Mouse (Mus musculus) urinary bladder, postnatal 36 days (tissue): ENCODE results near the gene Asap2.
A peak's percentile ranks its signal among the peaks of the same experiment; 100 is the strongest.
"Not testable (repeated sequence)": the region's sequence is repeated elsewhere in the genome, so short reads cannot be mapped to it uniquely, and the experiment has no call there.

ENCODE experiments used
- DNase-seq, 2 experiments: peaks; one replicate each; pipeline ENCODE4 v3.0.0; 2022; ENCODE audit warnings: low spot score in 2 of 2, mixed read lengths in 1 of 2

Asap2 gene

GRCm38 (mm10) chr12:20990132-20990531 lies at the start of gene Asap2:
Gene Asap2 (plus strand): TSS chr12:20990459.
- peak; percentile 22 to 47 for DNase-seq

- not testable (repeated sequence) for DNase-seq
Measured at GRCm38 (mm10) chr12:20947051-20947997, 42.9 kb upstream of the Asap2 start.

DNA sequence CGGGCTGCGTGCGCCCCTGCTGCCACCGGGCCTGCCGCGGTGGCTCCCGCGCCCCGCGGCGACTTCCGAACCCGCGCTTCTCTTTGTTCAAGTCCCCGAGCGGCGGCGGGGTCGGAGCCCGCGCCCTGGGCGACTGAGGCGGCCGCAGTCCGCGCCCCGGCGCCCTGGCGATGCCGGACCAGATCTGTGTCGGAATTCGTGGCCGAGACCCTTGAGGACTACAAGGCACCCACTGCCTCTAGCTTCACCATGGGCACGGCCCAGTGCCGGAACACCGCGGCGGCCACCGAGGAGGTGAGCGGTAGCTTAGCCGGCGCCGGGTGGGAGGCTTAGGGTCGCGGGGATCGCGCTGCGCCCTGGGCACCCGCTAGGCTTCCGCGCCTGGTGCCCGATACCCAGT lies 320 bp downstream of the Asap2 start:
- DNase-seq: peak in 1 of 2 experiments; percentile 0

DNA sequence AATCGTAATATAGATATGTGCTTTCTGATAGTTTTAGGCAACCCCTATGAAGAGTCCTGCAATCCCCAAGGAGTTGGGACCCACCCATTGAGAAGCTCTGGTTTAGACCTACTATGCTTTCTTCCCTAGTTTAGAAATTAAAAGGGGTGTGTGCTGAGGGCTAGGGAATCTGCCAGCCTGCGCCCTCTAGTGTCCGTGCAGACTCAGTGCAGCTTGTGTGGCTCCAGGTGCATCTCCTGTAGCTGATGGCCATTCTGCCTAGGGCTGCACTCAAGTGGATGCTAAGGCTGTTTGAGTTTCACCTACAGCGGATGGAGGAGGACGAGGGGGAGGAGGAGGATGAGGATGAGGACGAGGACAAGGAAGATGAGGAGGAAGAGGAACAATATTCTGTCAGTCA lies 40.6 kb downstream of the Asap2 start:
- DNase-seq: not testable (repeated sequence)

DNA sequence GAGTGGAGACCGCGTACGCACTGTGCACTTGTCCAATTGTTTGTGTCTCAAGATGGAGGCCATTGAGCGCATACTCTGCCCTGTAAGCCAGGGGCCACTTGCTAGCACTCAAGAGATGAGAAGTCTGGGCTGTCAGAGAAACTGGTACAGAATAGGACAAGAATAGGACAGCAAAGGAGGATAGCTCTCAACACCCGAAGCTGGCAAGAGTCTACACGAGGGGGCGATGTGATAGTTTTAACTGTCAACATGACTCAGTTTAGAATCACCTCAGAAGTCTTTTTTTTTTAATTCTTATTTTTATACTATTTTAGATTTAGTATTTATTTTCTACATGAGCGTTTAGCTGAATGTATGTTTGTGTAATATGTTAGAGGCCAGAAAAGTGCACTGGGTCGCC lies 56.5 kb downstream of the Asap2 start:
- DNase-seq: not testable (repeated sequence)

DNA sequence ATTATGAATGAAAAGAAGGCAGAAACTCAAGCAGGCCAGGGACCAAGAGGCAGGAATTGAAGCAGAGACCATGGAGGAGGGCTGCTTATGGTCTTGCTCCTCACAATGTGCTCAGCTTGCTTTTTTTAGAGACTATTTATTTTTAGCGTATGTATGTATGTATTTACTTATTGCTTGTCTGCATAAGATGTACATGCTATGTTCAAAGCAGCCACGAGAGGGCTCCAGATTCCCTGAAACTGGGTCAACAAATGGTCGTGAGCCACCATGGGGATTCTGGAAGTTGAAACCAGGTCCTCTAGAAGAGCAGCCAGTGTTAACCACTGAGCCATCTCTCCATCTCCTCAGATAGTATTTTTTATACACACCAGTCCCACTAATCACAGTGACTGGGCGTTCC lies 85.5 kb downstream of the Asap2 start:
- DNase-seq: peak; percentile 70 to 78

DNA sequence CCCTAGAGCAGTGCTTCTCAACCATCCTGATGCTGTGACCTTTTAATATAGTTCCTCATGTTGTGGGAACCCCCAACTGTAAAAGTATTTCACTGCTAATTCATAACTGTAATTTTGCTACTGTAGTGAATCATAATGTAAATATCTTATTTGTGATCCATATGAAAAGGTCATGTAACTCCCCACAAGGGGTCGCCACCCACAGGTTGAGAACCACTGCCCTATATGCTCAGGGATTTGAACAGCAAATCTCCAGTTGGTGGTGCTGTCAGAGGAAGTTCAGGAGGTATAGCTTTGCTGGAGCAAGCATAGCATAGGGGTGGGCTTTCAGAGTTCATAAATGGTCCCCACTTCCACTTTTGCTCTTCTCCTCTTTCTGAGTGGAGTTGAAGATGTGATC lies 99.9 kb downstream of the Asap2 start:
- not testable (repeated sequence) for DNase-seq

DNA sequence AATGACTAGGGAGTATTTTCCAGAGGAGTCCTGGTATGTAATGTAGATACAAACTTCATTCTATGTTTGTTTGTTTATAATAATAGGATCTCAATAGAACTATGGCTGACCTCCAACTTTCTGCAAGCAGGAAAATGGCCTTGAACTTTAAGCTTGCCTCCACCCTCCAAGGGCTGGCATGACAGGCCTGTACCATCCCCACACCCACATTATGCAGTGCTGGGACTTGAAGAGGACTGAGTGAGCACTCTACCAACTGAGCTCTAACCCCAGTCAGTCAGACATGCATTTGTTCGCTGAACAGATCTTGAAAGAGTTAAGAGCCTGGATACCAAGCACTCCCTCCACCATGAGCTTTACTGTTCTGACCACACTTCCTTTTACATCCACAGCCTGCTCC lies 102.2 kb downstream of the Asap2 start:
- DNase-seq: not testable (repeated sequence)

- peak in 1 of 2 experiments; percentile 19 for DNase-seq
Measured at GRCm38 (mm10) chr12:21097806-21098325, 107.6 kb downstream of the Asap2 start.

DNA sequence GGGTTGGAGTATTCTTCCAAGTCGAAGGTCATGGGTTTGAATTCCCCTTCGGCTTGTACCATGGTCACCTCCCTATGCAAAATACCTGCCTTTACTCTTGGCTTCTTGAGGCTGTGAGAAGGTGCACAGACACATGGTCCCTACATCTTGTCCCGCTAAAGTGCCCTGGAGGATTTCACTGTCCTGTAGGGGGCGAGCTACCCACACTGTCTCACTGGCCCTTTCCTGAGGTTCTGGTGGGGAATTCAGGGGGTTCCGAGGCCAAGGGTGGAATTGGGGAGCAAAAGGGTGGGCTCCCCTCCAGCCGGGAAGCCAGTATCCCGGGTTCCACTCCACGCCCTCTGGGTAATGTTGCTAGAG lies 120.8 kb downstream of the Asap2 start:
- DNase-seq: not testable (repeated sequence)

- DNase-seq: peak; percentile 75 to 85
Measured at GRCm38 (mm10) chr12:21111476-21112452, 121.5 kb downstream of the Asap2 start.

GRCm38 (mm10) chr12:21112453-21112857 lies 122.2 kb downstream of the Asap2 start:
- DNase-seq: peak; percentile 51 to 72

DNA sequence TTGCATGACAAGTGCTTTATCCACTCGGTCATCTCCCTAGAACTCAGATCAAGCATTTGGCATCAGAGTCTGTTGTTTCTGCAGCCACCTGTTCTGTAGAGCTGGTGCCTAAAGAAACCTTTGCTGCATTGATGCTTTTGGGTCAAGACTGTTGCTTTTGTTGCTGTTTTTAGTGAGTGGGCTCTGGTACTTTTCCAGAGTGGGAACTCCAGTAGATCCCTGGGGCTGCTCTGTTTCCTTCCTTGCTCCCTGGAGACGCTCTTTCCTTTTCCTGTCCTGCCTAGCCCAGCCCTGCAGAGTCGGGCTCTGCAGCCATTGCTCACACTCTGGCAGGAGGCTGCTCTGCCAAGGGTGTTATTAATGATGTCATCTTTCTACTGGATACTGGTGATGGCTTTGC lies 129.2 kb downstream of the Asap2 start:
- DNase-seq: no peak

DNA sequence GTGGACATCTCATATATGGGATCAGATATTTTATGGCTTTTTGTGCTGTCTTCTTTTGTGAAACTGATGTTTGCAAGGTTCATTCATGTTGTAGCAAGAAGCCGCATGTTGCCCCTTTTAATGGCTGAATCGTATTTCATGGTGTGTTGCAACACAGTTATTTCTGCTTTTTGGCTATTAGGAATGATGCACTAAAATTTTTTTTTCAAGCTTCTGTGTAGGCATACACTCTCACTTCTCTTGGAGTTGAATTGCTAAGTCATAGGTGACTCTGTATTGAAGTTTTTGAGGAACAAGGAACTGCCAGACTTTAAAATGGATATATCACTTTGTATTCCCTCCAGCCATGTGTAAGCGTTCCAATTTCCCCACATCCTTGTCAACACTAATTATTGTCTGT lies 132.6 kb downstream of the Asap2 start:
- no peak for DNase-seq

DNA sequence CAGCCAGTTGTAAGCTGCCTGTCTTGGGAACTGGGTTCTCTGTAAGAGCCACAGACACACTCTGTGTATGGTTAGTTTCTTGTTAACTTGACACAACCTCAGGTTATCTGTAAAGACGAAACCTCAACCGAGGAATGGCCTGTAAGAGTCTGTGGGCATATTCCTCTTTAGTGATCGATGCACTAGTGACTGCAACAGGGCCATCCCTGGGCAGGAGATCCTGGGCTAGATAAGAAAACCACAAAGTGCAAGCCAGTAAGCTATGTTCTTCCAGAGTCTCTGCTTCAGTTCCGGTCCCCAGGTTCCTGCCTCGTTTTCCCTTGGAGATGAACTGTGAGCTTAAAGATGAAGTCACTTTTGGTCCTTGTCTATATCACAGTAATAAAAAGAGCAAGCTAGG lies 133.4 kb downstream of the Asap2 start:
- no peak for DNase-seq

GRCm38 (mm10) chr12:21125675-21126470 lies 135.6 kb downstream of the Asap2 start:
- DNase-seq: no peak

DNA sequence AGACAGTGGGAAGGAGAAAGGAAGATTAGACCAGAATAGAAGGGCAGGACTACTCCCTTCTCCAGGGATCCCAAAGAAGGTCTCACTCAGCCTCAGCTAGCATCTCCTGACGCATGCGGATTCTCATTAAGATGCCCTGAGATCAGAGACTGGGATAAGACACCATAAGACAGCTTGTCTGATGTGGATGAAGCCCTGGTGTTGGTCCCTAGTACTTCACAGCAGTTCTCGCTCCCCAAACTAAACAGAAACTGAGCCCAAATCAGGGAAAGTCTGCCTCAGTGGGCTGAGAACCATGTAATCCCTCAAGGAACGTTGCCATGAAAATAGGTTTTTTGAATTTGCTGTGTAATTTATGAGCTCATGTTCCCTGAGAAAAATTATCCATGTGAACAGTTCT lies 136.3 kb downstream of the Asap2 start:
- no peak for DNase-seq

GRCm38 (mm10) chr12:21128930-21129869 lies 138.9 kb downstream of the Asap2 start:
- no peak for DNase-seq

- no peak for DNase-seq
Measured at GRCm38 (mm10) chr12:21130274-21130823, 140.1 kb downstream of the Asap2 start.

GRCm38 (mm10) chr12:21132537-21132936 lies 142.3 kb downstream of the Asap2 start:
- no peak for DNase-seq
